Mouse (Mus musculus) gastrocnemius, adult 2 months (tissue): ENCODE measurements at regions not wholly inside any gene's neighbourhood (a gene's known extent, or its start where the extent isn't known, plus 50 kb on each side); places are given as distances from the start of the nearest gene placed in this dataset.
"Not testable (repeated sequence)": the region's sequence is repeated elsewhere in the genome, so short reads cannot be mapped to it uniquely, and the experiment has no call there.

Experiments
- DNase-seq: peaks from one replicate; pipeline ENCODE4 v3.0.0; 2022
- H3K27ac ChIP-seq: fragments of 200-600 bp; 2 replicates; pipeline ENCODE4 v1.8.1; 2022; ENCODE audit warnings: mild to moderate bottlenecking
- H3K4me3 ChIP-seq: fragments of 200-600 bp; 2 replicates; pipeline ENCODE4 v1.8.1; 2022; ENCODE audit warnings: mild to moderate bottlenecking, moderate library complexity
- CTCF ChIP-seq: fragments of 200-600 bp; IDR thresholded peaks from 2 replicates; pipeline ENCODE4 v1.8.1; 2022; ENCODE audit warnings: antibody characterized with exemption, mild to moderate bottlenecking, moderate library complexity
- intact Hi-C: fragments of 180-260 bp; cut with DNase I; formaldehyde crosslinking; loops from one replicate; pipeline ENCODE4 v1.15.1; 2025

GRCm38 (mm10) chr16:84616132-84616531 lies 101.2 kb downstream of the A730009L09Rik start:
- DNase-seq, result no peak
- intact Hi-C loops, result no loop called here
- H3K27ac ChIP-seq, result no peak overlapping the region
- no peak for TF ChIP-seq CTCF
- H3K4me3 ChIP-seq, result no peak overlapping the region

GRCm38 (mm10) chr16:84618379-84618778 lies 103.5 kb downstream of the A730009L09Rik start:
- no peak for DNase-seq
- intact Hi-C loops, result no loop called here
- H3K27ac ChIP-seq, result no peak overlapping the region

GRCm38 (mm10) chr16:84619876-84620275 lies 105.0 kb downstream of the A730009L09Rik start:
- no peak for TF ChIP-seq CTCF
- DNase-seq, result no peak
- intact Hi-C loops, result no loop called here
- Histone ChIP-seq H3K4me3 (no peak overlapping the region), H3K27ac (no peak overlapping the region)

More at GRCm38 (mm10) chr16:84618379-84618778, 103.5 kb downstream of the A730009L09Rik start:
- H3K4me3 ChIP-seq, result no peak overlapping the region
- no peak for TF ChIP-seq CTCF

- intact Hi-C loops, result no loop called here
- H3K4me3 ChIP-seq, result peak overlapping the region; percentile 72
- H3K27ac ChIP-seq, result peak overlapping the region; percentile 62
- DNase-seq, result no peak
- TF ChIP-seq CTCF, result no peak
These were observed 105.9 kb downstream of the A730009L09Rik start for GRCm38 (mm10) chr16:84620861-84621260.

DNA sequence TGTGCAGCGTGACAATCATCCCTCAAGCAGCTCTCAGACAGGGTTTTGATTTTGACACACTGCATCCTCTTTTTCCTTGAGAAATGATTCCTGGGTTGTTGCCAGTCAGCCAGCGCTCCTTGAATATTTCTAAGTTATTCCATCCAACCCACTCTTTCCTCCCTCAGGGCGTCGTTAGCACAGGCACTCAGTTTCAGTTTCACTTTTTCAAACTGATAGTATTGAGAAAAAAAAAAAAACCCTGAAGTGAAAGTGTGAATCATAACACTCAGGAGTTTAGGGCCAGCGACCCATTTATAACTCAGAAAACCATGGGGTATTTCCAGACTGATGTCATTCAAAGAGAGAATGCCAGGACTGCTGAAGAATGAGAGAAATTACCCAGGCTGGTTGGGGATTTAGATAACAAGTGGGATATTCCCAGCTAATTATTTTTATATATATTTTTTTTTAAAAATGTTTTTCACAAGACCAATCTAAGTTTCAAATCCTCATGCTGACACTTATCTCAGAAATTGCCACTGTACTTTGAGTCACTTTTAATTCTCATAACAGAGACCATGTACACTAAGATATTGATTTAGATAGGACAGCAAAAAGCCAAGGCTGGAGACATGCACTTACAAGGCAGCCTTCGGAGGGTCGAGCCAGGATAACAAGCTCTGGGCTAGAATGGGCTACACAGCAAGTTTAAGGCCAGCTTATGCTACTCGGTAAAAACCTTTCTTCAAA lies 106.5 kb downstream of the A730009L09Rik start:
- Histone ChIP-seq H3K27ac (peak overlapping the region; percentile 62), H3K4me3 (peak overlapping the region; percentile 72)
- DNase-seq, result peak; percentile 22
- intact Hi-C loops, result no loop called here
- no peak for TF ChIP-seq CTCF

DNA sequence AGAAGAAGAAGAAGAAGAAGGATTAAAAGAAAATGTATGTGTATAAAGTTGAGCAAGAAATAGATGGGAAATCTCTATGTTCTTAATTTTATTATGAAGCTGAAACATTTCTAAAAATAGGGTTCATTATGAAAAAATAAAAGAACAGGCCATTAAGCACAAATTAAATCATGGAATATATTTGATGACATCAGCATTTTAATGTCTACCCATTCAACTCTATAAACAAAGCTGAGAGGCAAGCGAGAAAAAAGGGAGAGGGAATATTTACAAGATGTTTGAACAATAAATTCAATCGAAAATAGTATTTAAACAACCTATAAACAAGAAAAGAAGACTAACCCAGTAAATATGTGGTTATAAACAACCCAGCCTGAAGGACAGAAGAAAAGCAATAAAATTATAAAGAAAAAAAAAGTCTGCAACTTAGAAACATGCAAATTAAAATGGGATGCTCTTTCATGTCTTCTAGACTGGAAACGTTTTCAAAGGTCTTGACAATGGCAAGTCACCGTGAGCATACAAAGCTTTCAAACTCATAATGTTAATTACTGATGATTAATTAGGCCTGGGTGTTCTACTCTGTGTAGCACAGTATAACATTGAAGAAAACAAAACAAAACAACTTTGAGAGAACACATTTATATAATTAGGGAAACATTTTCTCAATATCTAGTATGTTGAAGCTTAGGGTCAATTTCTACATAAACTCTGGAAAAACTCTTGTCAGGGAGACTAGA lies 108.6 kb downstream of the A730009L09Rik start:
- intact Hi-C loops, result no loop called here
- no peak for TF ChIP-seq CTCF
- Histone ChIP-seq H3K4me3 (no peak overlapping the region), H3K27ac (no peak overlapping the region)
- no peak for DNase-seq

DNA sequence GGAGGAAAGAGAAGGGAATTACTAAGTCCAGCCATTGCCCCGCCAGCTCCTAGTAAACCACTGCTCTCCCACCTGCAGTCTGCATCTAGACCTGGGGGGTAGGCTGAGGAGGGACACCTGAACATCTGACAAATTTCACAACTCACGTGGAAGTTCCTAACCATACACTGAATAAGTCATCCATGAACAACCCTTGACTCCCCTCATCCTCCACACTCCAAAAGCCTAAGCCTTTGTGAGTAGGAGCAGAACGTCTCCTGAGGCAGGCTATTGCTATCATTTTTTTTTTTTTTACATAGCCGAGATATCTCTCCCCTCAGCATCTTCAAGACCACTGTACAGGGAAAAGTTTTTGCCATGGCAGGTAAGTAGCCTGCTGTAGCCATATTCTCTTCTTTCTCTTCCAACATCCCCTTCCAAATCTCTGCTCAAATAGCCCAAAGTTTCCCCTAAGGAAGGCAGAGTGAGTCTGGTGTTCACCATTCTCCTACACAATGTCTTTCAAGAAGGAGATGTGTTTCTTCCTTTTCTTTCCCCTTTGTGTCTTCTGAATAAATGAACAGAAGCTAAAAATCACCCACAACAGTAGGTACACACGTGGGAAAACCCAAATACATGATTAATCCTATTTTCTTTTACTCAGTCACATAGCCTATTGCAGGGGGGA lies 109.7 kb downstream of the A730009L09Rik start:
- H3K4me3 ChIP-seq, result no peak overlapping the region
- no peak overlapping the region for H3K27ac ChIP-seq
- no peak for DNase-seq
- TF ChIP-seq CTCF, result no peak
- intact Hi-C loops, result no loop called here

GRCm38 (mm10) chr16:84625110-84625722 lies 110.3 kb downstream of the A730009L09Rik start:
- no peak for TF ChIP-seq CTCF
- DNase-seq, result no peak
- Histone ChIP-seq H3K4me3 (no peak overlapping the region), H3K27ac (no peak overlapping the region)
- intact Hi-C loops, result no loop called here

- no peak for DNase-seq
- Histone ChIP-seq H3K4me3 (no peak overlapping the region), H3K27ac (no peak overlapping the region)
- intact Hi-C loops, result no loop called here
- TF ChIP-seq CTCF, result no peak
These were observed 108.5 kb downstream of the Mrpl39 start for GRCm38 (mm10) chr16:84627052-84627451.

GRCm38 (mm10) chr16:84629868-84630267 lies 105.7 kb downstream of the Mrpl39 start:
- no peak for TF ChIP-seq CTCF
- Histone ChIP-seq H3K4me3 (no peak overlapping the region), H3K27ac (no peak overlapping the region)
- DNase-seq, result no peak
- intact Hi-C loops, result no loop called here

DNA sequence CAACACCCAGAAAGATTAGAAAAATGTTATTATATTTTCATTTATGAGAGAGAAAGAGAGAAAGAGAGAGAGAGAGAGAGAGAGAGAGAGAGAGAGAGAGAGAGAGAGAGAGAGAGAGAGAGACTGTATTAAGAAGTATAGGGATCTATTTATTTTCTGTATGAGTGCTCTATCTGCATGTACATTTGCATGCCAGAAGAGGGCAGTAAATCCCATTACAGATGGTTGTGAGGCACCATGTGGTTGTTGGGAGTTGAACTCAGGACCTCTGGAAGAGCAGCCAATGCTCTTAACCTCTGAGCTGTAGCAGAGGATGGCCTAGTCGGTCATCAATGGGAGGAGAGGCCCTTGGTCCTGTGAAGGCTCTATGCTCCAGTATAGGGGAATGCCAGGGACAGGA lies 91.1 kb downstream of the Mrpl39 start:
- peak; percentile 7; the same call in 1 of the 2 replicates for TF ChIP-seq CTCF
- H3K27ac ChIP-seq, H3K4me3 ChIP-seq, intact Hi-C loops, DNase-seq: not testable (repeated sequence)

- no peak for TF ChIP-seq CTCF
- intact Hi-C loops, result no loop called here
- Histone ChIP-seq H3K4me3 (no peak overlapping the region), H3K27ac (no peak overlapping the region)
- no peak for DNase-seq
These were observed 89.3 kb downstream of the Mrpl39 start for GRCm38 (mm10) chr16:84646172-84646684.

GRCm38 (mm10) chr16:84650646-84651045 lies 84.9 kb downstream of the Mrpl39 start:
- no peak for DNase-seq
- intact Hi-C loops, result no loop called here
- no peak overlapping the region for H3K27ac ChIP-seq
- no peak overlapping the region for H3K4me3 ChIP-seq
- no peak for TF ChIP-seq CTCF
